Mouse (Mus musculus): ENCODE measurements around the gene Npas3.

Npas3 gene

DNA sequence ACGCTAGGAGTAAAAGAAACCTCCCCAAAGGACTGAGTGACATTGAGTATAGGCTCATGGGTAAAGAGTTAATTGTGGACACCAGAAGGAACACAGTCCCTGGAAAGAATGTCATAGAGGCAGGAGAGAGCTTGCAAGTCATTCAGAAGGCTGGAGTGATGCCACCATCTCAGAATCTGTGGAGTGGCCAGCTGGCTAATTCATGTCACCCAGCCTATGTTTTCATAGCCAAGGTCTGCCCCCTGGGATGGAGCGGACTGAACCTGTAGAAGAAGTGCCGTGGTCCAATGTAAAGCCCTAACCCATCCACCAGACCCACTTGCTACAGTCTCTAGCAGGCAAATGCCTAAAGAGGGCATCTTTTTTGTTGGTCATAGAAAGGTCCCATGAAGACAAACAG lies 832.5 kb downstream of the Npas3 start:
- no peak for DNase-seq

DNA sequence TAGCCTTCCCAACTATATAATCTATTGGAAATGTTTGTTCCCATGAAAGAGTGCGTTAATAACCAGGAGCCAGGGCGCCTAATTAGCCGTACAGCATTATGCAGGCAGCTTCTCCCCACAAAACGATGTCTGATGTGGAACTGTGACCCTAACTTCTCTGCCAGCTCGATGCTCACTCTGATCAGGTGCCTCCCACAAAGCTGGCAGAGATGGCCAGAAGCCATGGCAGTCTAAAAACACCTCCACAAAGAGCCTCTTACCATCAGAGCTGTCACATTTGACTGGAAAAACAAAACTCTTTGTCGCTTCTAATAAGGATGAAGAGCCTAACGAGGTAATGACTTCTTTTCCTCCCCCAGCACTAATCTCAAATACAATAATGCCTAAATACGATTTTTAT lies 845.3 kb downstream of the Npas3 start:
- no peak for DNase-seq

DNA sequence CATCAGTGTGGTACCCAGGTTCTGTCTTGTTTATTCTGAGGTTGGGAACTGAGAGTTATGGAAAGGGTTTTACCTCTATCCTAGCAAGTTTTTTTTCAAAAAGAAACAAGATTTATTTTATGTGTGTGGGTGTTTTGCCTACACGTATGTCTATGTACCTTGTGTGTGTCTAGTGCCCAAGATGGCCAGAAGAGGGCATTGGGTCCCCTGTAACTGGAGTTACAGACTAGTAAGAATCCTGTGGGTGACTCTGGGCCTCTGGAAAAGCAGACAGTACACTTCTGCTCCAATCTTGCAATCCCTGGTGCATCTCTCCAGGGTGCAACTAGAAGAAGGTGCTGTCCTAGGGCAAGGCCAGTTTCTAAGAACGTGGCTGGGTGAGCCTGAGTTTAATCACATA lies 848.0 kb downstream of the Npas3 start:
- DNase-seq, result no peak

DNA sequence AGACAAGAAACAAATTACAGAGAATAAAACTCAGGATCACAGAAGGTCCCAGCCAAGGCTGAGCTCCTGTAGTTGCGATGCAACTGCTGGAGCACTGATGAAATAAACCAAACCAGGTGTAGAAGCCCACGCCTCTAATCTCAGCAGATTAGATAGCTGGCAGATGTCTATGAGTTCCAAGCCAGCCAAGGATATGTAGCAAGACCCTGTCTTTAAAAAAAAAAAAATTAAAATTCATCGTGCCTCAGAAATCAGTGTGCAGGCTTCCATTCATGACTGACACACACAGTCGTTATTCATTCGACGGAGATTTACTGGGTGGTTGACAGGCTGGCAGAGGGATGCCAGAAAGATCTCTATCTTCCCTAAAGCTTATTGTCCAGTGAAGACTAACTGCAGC lies 849.7 kb downstream of the Npas3 start:
- no peak for DNase-seq

DNA sequence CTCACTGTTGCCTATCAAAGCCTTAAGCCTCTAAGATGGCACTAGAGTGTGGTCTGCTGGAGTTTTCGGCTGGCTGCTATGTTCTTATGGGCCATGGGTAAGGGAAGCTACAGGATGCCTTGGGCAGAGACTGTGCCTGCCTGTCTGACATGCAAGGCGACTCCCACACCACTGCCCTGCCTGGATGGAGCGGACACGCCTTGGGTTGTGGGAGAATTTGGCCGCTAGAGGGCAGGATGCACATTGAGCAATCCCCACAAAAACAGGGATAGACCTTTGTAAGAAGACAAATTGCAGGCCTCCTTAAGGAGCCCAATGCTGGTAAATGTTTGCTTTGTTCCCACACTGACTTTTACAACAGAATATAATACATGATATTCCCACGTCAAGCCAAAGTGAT lies 850.3 kb downstream of the Npas3 start:
- peak; percentile 78 to 88 for DNase-seq

DNA sequence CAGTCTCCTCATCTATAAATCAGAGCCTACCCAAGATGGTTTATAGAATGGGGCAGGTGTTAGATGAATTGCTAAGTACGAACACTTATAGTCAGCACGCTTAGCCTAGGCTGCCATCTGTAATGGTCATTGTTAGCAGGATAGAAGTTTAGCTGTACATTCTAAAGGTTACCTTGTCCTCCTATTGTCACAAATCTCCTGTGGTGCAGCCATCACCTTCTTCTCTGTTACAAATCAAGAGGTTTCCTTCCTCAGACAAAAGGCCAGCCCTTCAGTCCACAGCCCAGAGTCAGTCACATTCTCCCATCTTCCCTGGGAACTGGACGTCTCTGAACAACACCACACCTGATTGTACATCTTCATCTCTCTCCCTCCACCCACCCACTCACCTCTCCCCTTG lies 851.0 kb downstream of the Npas3 start:
- no peak for DNase-seq

DNA sequence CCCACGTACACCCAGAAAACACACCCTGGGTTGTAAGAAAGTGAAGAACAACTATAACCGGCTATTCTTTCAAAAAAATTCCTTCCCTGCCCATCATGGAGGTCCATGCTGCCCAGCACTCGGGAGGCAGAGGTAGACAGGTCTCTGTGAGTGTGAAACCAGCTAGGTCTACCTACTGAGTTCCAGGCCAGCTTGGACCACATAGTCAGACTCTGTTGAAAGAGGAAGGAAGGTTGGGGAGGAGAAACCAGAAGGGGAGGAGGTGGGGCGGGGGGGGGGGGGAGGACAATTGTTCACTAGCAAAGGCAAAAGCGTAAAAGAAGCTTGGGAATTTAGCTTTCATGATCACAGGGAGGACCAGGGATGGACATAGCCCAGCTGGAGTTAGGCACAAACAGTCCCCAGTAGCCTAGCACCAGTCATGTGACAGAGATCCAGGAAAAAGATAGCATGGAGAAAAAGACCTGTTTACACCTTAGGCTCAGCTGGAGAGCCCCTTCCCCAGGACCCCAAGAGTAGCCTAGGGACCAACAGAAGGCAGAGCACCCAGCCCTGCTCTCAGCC lies 852.9 kb downstream of the Npas3 start:
- DNase-seq, result no peak

DNA sequence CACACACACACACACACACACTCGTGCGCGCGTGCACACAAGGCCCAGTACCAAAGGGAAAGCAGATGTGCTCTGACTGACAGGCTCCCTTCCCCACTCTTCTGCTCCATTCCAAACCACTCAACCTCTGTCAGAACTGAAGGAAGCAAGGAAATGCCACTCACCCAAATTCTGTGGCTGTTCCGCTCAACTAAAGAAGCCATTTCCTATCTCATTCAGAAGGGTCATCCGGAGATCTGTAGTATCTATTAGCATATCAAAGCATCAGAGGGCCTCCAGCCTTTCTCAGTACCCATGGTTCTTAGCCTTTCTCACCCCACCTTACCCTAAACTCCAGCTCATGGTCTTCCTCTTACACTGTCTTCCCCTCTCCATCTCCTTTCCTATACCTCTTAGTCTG lies 854.0 kb downstream of the Npas3 start:
- DNase-seq, result no peak

DNA sequence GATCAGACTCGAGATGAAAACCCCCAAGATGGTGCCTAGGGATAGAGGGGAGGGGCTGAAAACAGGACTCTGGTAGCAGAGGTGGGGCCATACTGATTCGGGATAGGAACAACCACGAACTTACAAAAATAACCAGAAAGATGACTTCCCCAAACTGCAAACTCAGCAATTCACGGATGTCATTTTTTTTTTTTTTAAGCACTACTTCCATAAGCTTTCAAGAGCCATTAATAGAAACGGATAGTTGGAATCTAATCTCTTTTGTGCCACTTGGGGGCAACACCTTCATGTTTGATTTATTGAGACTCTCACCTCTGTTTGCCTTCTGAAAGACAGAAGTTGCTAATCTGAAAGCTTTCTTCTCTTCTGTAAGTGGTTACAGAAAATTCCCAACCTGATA lies 857.1 kb downstream of the Npas3 start:
- peak in 1 of 2 experiments; percentile 6 for DNase-seq

DNA sequence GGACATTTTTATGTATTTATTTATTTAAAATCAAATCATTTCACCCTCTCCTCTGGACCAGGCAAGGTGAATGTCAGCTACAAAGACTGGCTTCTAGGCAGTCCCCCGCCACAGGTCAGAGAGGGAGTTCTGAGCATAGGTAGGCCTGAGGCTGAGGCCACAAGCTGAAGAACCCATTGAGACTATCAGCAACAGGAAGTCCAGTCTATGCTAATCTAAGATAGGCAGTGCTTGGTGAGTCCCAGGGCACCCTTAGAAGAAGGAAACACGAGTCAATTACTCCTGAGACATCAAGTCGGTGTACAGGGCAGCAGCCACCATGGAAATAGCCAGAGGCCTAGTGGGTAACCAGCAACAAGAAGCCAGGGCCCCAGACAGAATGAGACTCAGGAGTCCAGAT lies 857.5 kb downstream of the Npas3 start:
- no peak for DNase-seq

DNA sequence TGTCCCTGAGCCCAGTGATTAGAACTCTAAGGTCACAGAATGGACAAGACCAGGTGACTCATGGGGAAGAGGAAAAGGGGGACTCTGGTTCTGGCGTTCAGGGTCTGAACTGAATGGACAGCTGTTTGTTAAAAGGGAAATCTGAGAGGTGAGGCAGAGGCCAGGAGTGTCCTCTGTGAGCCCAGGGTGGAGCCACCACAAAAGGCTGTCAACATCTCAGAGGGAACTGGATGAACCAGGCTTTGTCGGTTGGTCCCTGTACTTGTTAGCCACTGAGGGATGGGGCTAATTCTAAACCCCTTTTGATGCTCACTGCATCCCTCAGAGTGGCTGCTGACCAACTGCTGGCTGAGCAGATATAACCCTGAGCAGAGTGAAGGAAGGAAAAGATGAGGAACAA lies 861.9 kb downstream of the Npas3 start:
- DNase-seq, result no peak

DNA sequence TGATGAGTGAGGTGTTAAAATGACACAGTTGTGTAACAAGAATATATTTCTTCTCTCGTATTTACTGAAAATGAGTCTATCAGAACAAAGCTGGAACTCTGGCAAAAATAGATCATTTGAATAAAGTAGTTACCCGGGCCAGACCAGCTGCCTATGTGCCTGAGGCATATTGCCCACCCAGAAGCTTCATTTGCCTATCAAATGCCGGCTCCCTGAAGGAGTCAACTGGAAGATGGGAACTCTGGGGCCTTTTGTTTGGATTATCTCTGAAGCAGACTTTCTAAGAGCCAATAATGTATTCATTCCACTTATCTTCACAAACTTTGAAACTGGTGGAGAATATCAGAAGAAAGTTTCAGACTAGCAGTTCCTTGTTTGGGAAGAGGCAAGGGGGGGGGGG lies 862.5 kb downstream of the Npas3 start:
- no peak for DNase-seq

DNA sequence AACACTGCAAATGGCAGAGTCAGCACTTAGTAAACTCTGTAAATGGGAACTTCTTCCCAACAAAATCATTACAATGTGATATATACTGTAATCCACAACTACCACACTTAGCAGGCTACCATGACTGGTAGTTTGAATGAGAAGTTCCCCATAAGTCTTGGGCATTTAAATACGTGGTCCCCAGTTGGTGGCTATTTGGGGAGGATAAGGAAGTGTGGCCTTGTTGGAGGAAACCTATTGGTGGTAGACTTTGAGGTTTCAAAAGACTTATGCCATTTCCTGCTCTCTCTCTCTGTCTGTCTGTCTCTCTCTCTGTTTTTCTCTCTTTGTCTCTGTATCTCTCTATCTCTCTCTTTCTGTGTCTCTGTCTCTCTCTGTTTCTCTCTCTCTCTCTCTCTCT lies 871.9 kb downstream of the Npas3 start:
- no peak for DNase-seq

DNA sequence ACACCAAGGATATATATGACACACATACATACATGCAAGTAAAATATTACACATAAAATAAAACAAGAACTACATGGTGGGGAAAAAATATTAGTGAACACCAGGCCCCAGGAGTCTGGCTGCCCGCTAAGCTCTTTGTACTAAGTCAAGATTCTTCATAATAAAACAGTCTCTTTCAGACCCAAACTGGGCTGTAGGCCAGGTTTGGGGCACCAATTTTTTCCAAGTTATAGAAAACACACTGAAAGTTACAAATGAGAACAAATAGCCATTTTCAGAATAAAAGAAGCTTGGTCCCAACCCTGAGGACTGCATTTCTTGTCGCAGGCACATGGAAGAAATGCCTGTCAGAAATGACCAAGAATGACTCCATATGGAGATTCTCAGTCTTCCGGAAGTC lies 872.8 kb downstream of the Npas3 start:
- no peak for DNase-seq
